Mouse (Mus musculus) ES-E14 (cell line): ENCODE results near the gene Gprc5a. TPM values are rescaled to one million over a fixed set of nuclear protein-coding genes. Genes with fewer than 3 reads are reported as not detected.

ENCODE experiments used
- DNase-seq: peaks from one replicate; pipeline ENCODE4 v3.0.0-alpha.2; 2013; ENCODE audit warnings: low read depth, low spot score
- H3K27ac ChIP-seq: 2 replicates; pipeline ENCODE4 v1.5.1; 2012; ENCODE audit warnings: low read depth, mild to moderate bottlenecking, low read length, moderate library complexity, mixed read lengths; ENCODE audit not compliant: poor library complexity, insufficient read depth, severe bottlenecking
- H3K36me3 ChIP-seq: 2 replicates; pipeline ENCODE4 v1.6.1; 2012; ENCODE audit warnings: mild to moderate bottlenecking, low read length, moderate library complexity, mixed read lengths; ENCODE audit not compliant: control insufficient read depth, poor library complexity, insufficient read depth, severe bottlenecking
- H3K4me1 ChIP-seq, 2 experiments: fragments of 150-350 bp in 1 of 2; sonication (generic) in 1 of 2; 2 replicates each; pipeline ENCODE4 v1.6.1; 2012; ENCODE audit warnings: low read length in 2 of 2, mild to moderate bottlenecking in 1 of 2, mixed read lengths in 1 of 2; ENCODE audit not compliant: control insufficient read depth in 2 of 2, insufficient read depth in 2 of 2, poor library complexity in 1 of 2
- H3K4me3 ChIP-seq, 2 experiments: fragments of 150-350 bp in 1 of 2; sonication (generic) in 1 of 2; 2 replicates each; pipeline ENCODE4 v1.5.1; 2012; ENCODE audit warnings: low read length in 2 of 2, low read depth in 1 of 2, mild to moderate bottlenecking in 1 of 2, mixed read lengths in 1 of 2; ENCODE audit not compliant: insufficient read depth in 1 of 2, poor library complexity in 1 of 2, severe bottlenecking in 1 of 2
- H3K9ac ChIP-seq: 2 replicates; pipeline ENCODE4 v1.6.1; 2012; ENCODE audit warnings: low read depth, mild to moderate bottlenecking, low read length, mixed read lengths; ENCODE audit not compliant: poor library complexity, insufficient read depth, severe bottlenecking
- H3K9me3 ChIP-seq: fragments of 150-350 bp; sonication (generic); 2 replicates; pipeline ENCODE4 v1.6.1; 2012; ENCODE audit warnings: low read depth, mild to moderate bottlenecking, low read length; ENCODE audit not compliant: control insufficient read depth, insufficient read depth
- CHD2 ChIP-seq: IDR thresholded peaks from 2 replicates; pipeline ENCODE4 v1.6.1; 2014; ENCODE audit warnings: mild to moderate bottlenecking, low read depth, low read length, inconsistent platforms
- HCFC1 ChIP-seq: IDR thresholded peaks from 2 replicates; pipeline ENCODE4 v1.6.1; 2012; ENCODE audit warnings: low read length, inconsistent platforms, borderline replicate concordance; ENCODE audit not compliant: insufficient read depth
- MAFK ChIP-seq: IDR thresholded peaks from 2 replicates; pipeline ENCODE4 v1.6.1; 2014; ENCODE audit warnings: mild to moderate bottlenecking, low read depth, low read length, inconsistent platforms; ENCODE audit not compliant: insufficient read depth
- ZC3H11A ChIP-seq: IDR thresholded peaks from 2 replicates; pipeline ENCODE4 v1.6.1; 2012; ENCODE audit warnings: low read depth, mild to moderate bottlenecking, inconsistent platforms, low read length, borderline replicate concordance
- ZNF384 ChIP-seq: IDR thresholded peaks from 2 replicates; pipeline ENCODE4 v1.6.1; 2012; ENCODE audit warnings: low read depth, low read length, inconsistent platforms
- in situ Hi-C, 2 experiments: fragments of 600-800 bp; cut with MboI; formaldehyde crosslinking; loops; one replicate each; pipeline ENCODE4 v1.15.1; 2025; ENCODE audit warnings: low sequenced_read_pairs in 2 of 2, inconsistent platforms in 1 of 2; ENCODE audit not compliant: unreplicated experiment in 2 of 2
- total RNA-seq: library from RNA; depleted of rRNA; stranded (reverse); fragments of 300-350 nt; gene quantifications from 2 replicates; pipeline ENCODE4 v1.2.3, GENCODE M21; 2012

The Gprc5a gene
- total RNA-seq, 1 experiment, result 10.6 TPM

DNA sequence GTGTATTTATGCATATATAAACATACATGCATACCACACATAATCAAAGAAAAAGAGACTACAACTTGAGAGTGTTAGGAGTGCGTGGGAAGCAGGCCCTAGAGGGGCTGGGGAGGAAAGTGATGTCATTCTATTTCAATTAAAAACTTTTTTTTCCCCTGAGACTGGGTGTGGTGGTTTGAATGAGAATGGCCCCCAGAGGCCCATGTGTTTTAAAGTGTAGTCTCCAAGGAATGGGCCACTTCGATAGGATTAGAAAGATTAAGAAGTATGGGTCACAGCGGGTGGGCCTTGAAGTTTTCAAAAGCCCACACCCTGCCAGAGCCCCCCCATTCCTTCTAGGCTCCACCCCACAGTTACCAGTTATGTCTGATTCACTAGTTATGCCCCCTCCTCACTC lies 26.8 kb upstream of the Gprc5a start:
- in situ Hi-C loops, result no loop called here
- H3K9me3 ChIP-seq, result no peaks in the 10 kb centered on the region
- TF ChIP-seq ZNF384, result no peak
- no peak for TF ChIP-seq CHD2
- DNase-seq, result no peak
- no peaks in the 10 kb centered on the region for H3K36me3 ChIP-seq
- peaks cover 2 to 6% of the 10 kb centered on the region in 2 experiments; a peak in 2 of 4 replicates for H3K4me1 ChIP-seq
- no peak overlapping the region for H3K9ac ChIP-seq
- no peak overlapping the region for H3K4me3 ChIP-seq
- no peak overlapping the region for H3K27ac ChIP-seq

GRCm38 (mm10) chr6:135040275-135040871 lies 25.1 kb upstream of the Gprc5a start:
- Histone ChIP-seq H3K36me3 (no peaks in the 10 kb centered on the region), H3K9ac (no peak overlapping the region), H3K4me3 (0 out of 4 replicates have a peak overlapping the region, but pooled peaks have one; percentile 2 to 13), H3K27ac (peak overlapping the region; percentile 49; the same call in 1 of the 2 replicates), H3K9me3 (no peaks in the 10 kb centered on the region), H3K4me1 (peaks cover 6% of the 10 kb centered on the region in 2 experiments; a peak in 3 of 4 replicates)
- DNase-seq, result peak; percentile 49
- no peak for TF ChIP-seq ZNF384
- no peak for TF ChIP-seq MAFK
- no peak for TF ChIP-seq ZC3H11A
- TF ChIP-seq CHD2, result no peak
- in situ Hi-C loops, result no loop called here

- H3K9me3 ChIP-seq, result no peaks in the 10 kb centered on the region
- peak; percentile 42 for DNase-seq
- in situ Hi-C loops, result no loop called here
- H3K4me3 ChIP-seq, result no peak overlapping the region
- H3K27ac ChIP-seq, result no peak overlapping the region
- no peak overlapping the region for H3K9ac ChIP-seq
- no peaks in the 10 kb centered on the region for H3K36me3 ChIP-seq
- TF ChIP-seq CHD2 (no peak), HCFC1 (no peak), ZNF384 (no peak), ZC3H11A (no peak), MAFK (no peak)
- peaks cover 6 to 9% of the 10 kb centered on the region in 2 experiments; a peak in 3 of 4 replicates for H3K4me1 ChIP-seq
Measured at GRCm38 (mm10) chr6:135041930-135042329, 23.5 kb upstream of the Gprc5a start.

- Histone ChIP-seq H3K9ac (no peak overlapping the region), H3K4me1 (peaks cover 0 to 12% of the 10 kb centered on the region in 2 experiments; a peak in 2 of 4 replicates), H3K4me3 (no peak overlapping the region), H3K27ac (no peak overlapping the region), H3K9me3 (no peaks in the 10 kb centered on the region), H3K36me3 (no peaks in the 10 kb centered on the region)
- DNase-seq, result no peak
- in situ Hi-C loops, result no loop called here
- TF ChIP-seq HCFC1 (no peak), ZC3H11A (no peak), MAFK (no peak), CHD2 (no peak), ZNF384 (no peak)
Measured at GRCm38 (mm10) chr6:135047276-135047675, 18.2 kb upstream of the Gprc5a start.

GRCm38 (mm10) chr6:135048509-135048908 lies 16.9 kb upstream of the Gprc5a start:
- DNase-seq, result no peak
- peaks cover 0 to 12% of the 10 kb centered on the region in 2 experiments; a peak in 2 of 4 replicates for H3K4me1 ChIP-seq
- H3K9me3 ChIP-seq, result no peaks in the 10 kb centered on the region
- in situ Hi-C loops, result no loop called here
- no peak for TF ChIP-seq CHD2
- no peak for TF ChIP-seq HCFC1
- no peak for TF ChIP-seq ZC3H11A
- TF ChIP-seq ZNF384, result no peak
- TF ChIP-seq MAFK, result no peak
- H3K9ac ChIP-seq, result no peak overlapping the region
- H3K36me3 ChIP-seq, result no peaks in the 10 kb centered on the region
- no peak overlapping the region for H3K27ac ChIP-seq
- H3K4me3 ChIP-seq, result no peak overlapping the region
